Mouse (Mus musculus) stomach, postnatal 0 days (tissue): ENCODE data around the gene Gatd1. TPM values are rescaled to one million over a fixed set of nuclear protein-coding genes. Genes with fewer than 3 reads are reported as not detected.
A peak's percentile ranks its signal among the peaks of the same experiment; 100 is the strongest.
"Not testable (repeated sequence)": the region's sequence is repeated elsewhere in the genome, so short reads cannot be mapped to it uniquely, and the experiment has no call there.

Source experiments
- ATAC-seq: fragments of 200-750 bp; cut with Nextera tagmentation; 2 replicates; pipeline ENCODE4 v1.8.0; 2017; ENCODE audit not compliant: low FRiP score, low TSS enrichment
- DNase-seq: peaks from one replicate; pipeline ENCODE4 v3.0.0-alpha.2; 2016; ENCODE audit warnings: low spot score
- H3K27ac ChIP-seq: fragments of 300-500 bp; sonication (generic); replicated peaks from 2 replicates; pipeline ENCODE4 v1.5.1; 2014; ENCODE audit warnings: mild to moderate bottlenecking, control low read depth
- H3K27me3 ChIP-seq: fragments of 300-500 bp; sonication (generic); 2 replicates; pipeline ENCODE4 v1.6.1; 2014; ENCODE audit warnings: low read length; ENCODE audit not compliant: control insufficient read depth, insufficient read depth
- H3K36me3 ChIP-seq: fragments of 300-500 bp; sonication (generic); 2 replicates; pipeline ENCODE4 v1.6.1; 2014; ENCODE audit warnings: low read length, mixed read lengths; ENCODE audit not compliant: control insufficient read depth, insufficient read depth
- H3K4me1 ChIP-seq: fragments of 300-500 bp; sonication (generic); replicated peaks from 2 replicates; pipeline ENCODE4 v1.6.1; 2014; ENCODE audit warnings: antibody characterized with exemption; ENCODE audit not compliant: control insufficient read depth, insufficient read depth
- H3K4me2 ChIP-seq: fragments of 300-500 bp; sonication (generic); replicated peaks from 2 replicates; pipeline ENCODE4 v1.6.1; 2014; ENCODE audit warnings: low read depth, mild to moderate bottlenecking, control low read depth, moderate library complexity
- H3K4me3 ChIP-seq: fragments of 300-500 bp; sonication (generic); 2 replicates; pipeline ENCODE4 v1.5.1; 2014; ENCODE audit warnings: low read depth, low read length, control low read depth
- H3K9ac ChIP-seq: fragments of 300-500 bp; sonication (generic); 2 replicates; pipeline ENCODE4 v1.6.1; 2014; ENCODE audit warnings: mild to moderate bottlenecking, low read length, control low read depth, mixed read lengths
- H3K9me3 ChIP-seq: fragments of 300-500 bp; sonication (generic); 2 replicates; pipeline ENCODE4 v1.6.1; 2016; ENCODE audit warnings: low read length; ENCODE audit not compliant: control insufficient read depth
- CTCF ChIP-seq: IDR thresholded peaks from 2 replicates; pipeline ENCODE4 v1.5.1; 2016; ENCODE audit warnings: antibody characterized with exemption, low read depth, mild to moderate bottlenecking, moderate library complexity
- EP300 ChIP-seq: optimal IDR thresholded peaks from 2 replicates; pipeline ENCODE3; 2016; ENCODE audit warnings: antibody characterized with exemption
- WGBS: fragments of 180-500 bp; shearing (Covaris S2); extraction: QIAGEN DNeasy Blood & Tissue Kit; methylation state at CpG from one replicate; pipeline ENCODE4 v1.1.7; 2014; 5-methylcytosine and 5-hydroxymethylcytosine counted together
- polyA plus RNA-seq: library from polyadenylated mRNA; unstranded; fragments of >200 nt; fragmentation: Nextera tagmentation; extraction: Ambion mirVana; gene quantifications from 2 replicates; pipeline ENCODE4 v1.2.1, GENCODE M21; 2015

Gene Gatd1
- polyA plus RNA-seq, 1 experiment from 2014 or later, result 33.8 TPM

GRCm38 (mm10) chr7:141454967-141455551 is 41.1 kb upstream of the Gatd1 start, which contains the start of gene Pnpla2:
TSS of gene Pnpla2 (plus strand) at chr7:141455198.
- DNase-seq (peak; percentile 99), ATAC-seq (peak; percentile 83)
- Histone ChIP-seq H3K27ac (peak within 1 kb of the TSS; percentile 87), H3K9me3 (no peaks in the 10 kb centered on the region), H3K27me3 (no peaks in the 10 kb centered on the region), H3K4me3 (peak within 1 kb of the TSS; percentile 57), H3K36me3 (peaks cover 6% of the 10 kb centered on the region; the same call in 1 of the 2 replicates), H3K4me2 (peak within 1 kb of the TSS; percentile 86), H3K9ac (peak within 1 kb of the TSS; percentile 79), H3K4me1 (0 out of 2 replicates have a peak, but pooled peaks cover 3% of the 10 kb centered on the region)
- TF ChIP-seq EP300 (no peak), CTCF (peak; percentile 52; the same call in 1 of the 2 replicates)
- under 1% methylated on average over 44 of the region's 45 CpGs for WGBS

GRCm38 (mm10) chr7:141453636-141454035 is 39.7 kb upstream of the Gatd1 start:
- TF ChIP-seq CTCF (no peak), EP300 (no peak)
- Histone ChIP-seq H3K4me3 (no peak overlapping the region), H3K27ac (no peak overlapping the region), H3K9ac (no peak overlapping the region), H3K27me3 (no peaks in the 10 kb centered on the region), H3K4me1 (peaks cover 3% of the 10 kb centered on the region; the same call in 1 of the 2 replicates), H3K4me2 (no peak overlapping the region), H3K36me3 (peaks cover 4% of the 10 kb centered on the region; the same call in 1 of the 2 replicates), H3K9me3 (no peaks in the 10 kb centered on the region)
- ATAC-seq (no peak), DNase-seq (no peak)
- WGBS, result 72% methylated on average over 2 of the region's 2 CpGs

- DNase-seq (peak; percentile 69), ATAC-seq (peak; percentile 5; the same call in 1 of the 2 replicates)
- H3K27me3 ChIP-seq, result no peaks in the 10 kb centered on the region
- H3K27ac ChIP-seq, result peak overlapping the region; percentile 46
- H3K9ac ChIP-seq, result no peak overlapping the region
- no peak for TF ChIP-seq CTCF
- no peak for TF ChIP-seq EP300
- no peaks in the 10 kb centered on the region for H3K9me3 ChIP-seq
- H3K4me3 ChIP-seq, result no peak overlapping the region
- peaks cover 6% of the 10 kb centered on the region; the same call in 1 of the 2 replicates for H3K36me3 ChIP-seq
- no peak overlapping the region for H3K4me2 ChIP-seq
- peaks cover 3% of the 10 kb centered on the region; the same call in 1 of the 2 replicates for H3K4me1 ChIP-seq
Observed at GRCm38 (mm10) chr7:141451928-141452327, 38.0 kb upstream of the Gatd1 start.

GRCm38 (mm10) chr7:141447110-141447991 is 33.4 kb upstream of the Gatd1 start, which contains the start of gene Rplp2:
TSS of gene Rplp2 (plus strand) at chr7:141447370.
- Histone ChIP-seq H3K9ac (peak within 1 kb of the TSS; percentile 88), H3K4me3 (peak within 1 kb of the TSS; percentile 77), H3K36me3 (peaks cover 6% of the 10 kb centered on the region; the same call in 1 of the 2 replicates), H3K4me2 (peak within 1 kb of the TSS; percentile 70), H3K9me3 (no peaks in the 10 kb centered on the region), H3K27me3 (no peaks in the 10 kb centered on the region), H3K4me1 (peaks cover 4% of the 10 kb centered on the region; the same call in 1 of the 2 replicates), H3K27ac (peak within 1 kb of the TSS; percentile 83)
- no peak for TF ChIP-seq CTCF
- TF ChIP-seq EP300, result no peak
- DNase-seq, result peak; percentile 94
- ATAC-seq, result peak; percentile 88
- under 1% methylated on average over 63 of the region's 63 CpGs for WGBS

GRCm38 (mm10) chr7:141446374-141446773 is 32.4 kb upstream of the Gatd1 start:
- H3K4me2 ChIP-seq, result peak overlapping the region; percentile 70; the same call in 1 of the 2 replicates
- not testable (repeated sequence) for H3K27me3 ChIP-seq, H3K9ac ChIP-seq, H3K36me3 ChIP-seq, H3K4me3 ChIP-seq, DNase-seq, H3K4me1 ChIP-seq, H3K27ac ChIP-seq, H3K9me3 ChIP-seq, ATAC-seq
- WGBS, result 76% methylated on average over 3 of the region's 3 CpGs
